Mouse (Mus musculus) cerebellum, postnatal 36 days (tissue): ENCODE measurements around the gene Zfp42.
"Not testable (repeated sequence)": the region's sequence is repeated elsewhere in the genome, so short reads cannot be mapped to it uniquely, and the experiment has no call there.

ENCODE experiments used
- DNase-seq, 2 experiments: peaks; one replicate each; pipeline ENCODE4 v3.0.0; 2021 to 2022; ENCODE audit warnings: mixed read lengths in 2 of 2

Gene Zfp42

GRCm38 (mm10) chr8:43306896-43307295, at the start of gene Zfp42:
Gene Zfp42, minus strand, starts transcription at chr8:43306980.
- no peak for DNase-seq

GRCm38 (mm10) chr8:43356069-43356770, 49.4 kb upstream of the Zfp42 start:
- DNase-seq = no peak

- DNase-seq = not testable (repeated sequence)
These were observed 45.5 kb upstream of the Zfp42 start for GRCm38 (mm10) chr8:43352241-43352640.

GRCm38 (mm10) chr8:43338555-43338954, 31.8 kb upstream of the Zfp42 start:
- no peak for DNase-seq

- DNase-seq = peak in 1 of 2 experiments; percentile 8
These were observed 26.7 kb upstream of the Zfp42 start for GRCm38 (mm10) chr8:43333465-43333864.

GRCm38 (mm10) chr8:43331657-43332056, 24.9 kb upstream of the Zfp42 start:
- DNase-seq = no peak

GRCm38 (mm10) chr8:43329913-43330705, 23.3 kb upstream of the Zfp42 start:
- no peak for DNase-seq

- DNase-seq = no peak
These were observed 21.9 kb upstream of the Zfp42 start for GRCm38 (mm10) chr8:43328666-43329065.

GRCm38 (mm10) chr8:43320771-43321170, 14.0 kb upstream of the Zfp42 start:
- DNase-seq = no peak

GRCm38 (mm10) chr8:43308213-43308612, 1.4 kb upstream of the Zfp42 start:
- DNase-seq = no peak

- DNase-seq = no peak
These were observed 1.1 kb downstream of the Zfp42 start for GRCm38 (mm10) chr8:43305676-43306075.

- no peak for DNase-seq
These were observed 7.0 kb downstream of the Zfp42 start for GRCm38 (mm10) chr8:43299796-43300195.

GRCm38 (mm10) chr8:43295826-43296225, 11.0 kb downstream of the Zfp42 start:
- no peak for DNase-seq

GRCm38 (mm10) chr8:43294191-43294590, 12.6 kb downstream of the Zfp42 start:
- no peak for DNase-seq

- DNase-seq = no peak
These were observed 16.2 kb downstream of the Zfp42 start for GRCm38 (mm10) chr8:43290424-43291111.

GRCm38 (mm10) chr8:43289781-43290180, 17.0 kb downstream of the Zfp42 start:
- no peak for DNase-seq

GRCm38 (mm10) chr8:43288840-43289239, 17.9 kb downstream of the Zfp42 start:
- no peak for DNase-seq

GRCm38 (mm10) chr8:43287456-43287855, 19.3 kb downstream of the Zfp42 start:
- DNase-seq = no peak

GRCm38 (mm10) chr8:43283231-43283630, 23.5 kb downstream of the Zfp42 start:
- no peak for DNase-seq

GRCm38 (mm10) chr8:43278397-43278796, 28.4 kb downstream of the Zfp42 start:
- DNase-seq = no peak

GRCm38 (mm10) chr8:43260961-43261360, 45.8 kb downstream of the Zfp42 start:
- no peak for DNase-seq

GRCm38 (mm10) chr8:43257886-43258285, 48.9 kb downstream of the Zfp42 start:
- DNase-seq = no peak

- DNase-seq = no peak
These were observed 51.1 kb downstream of the Zfp42 start for GRCm38 (mm10) chr8:43255695-43256094.

- no peak for DNase-seq
These were observed 55.1 kb downstream of the Zfp42 start for GRCm38 (mm10) chr8:43251653-43252052.
